Mouse (Mus musculus) liver, postnatal 0 days (tissue): ENCODE results near the gene Hc.

Experiments
- CTCF ChIP-seq: sonication (generic); IDR thresholded peaks from 2 replicates; pipeline ENCODE4 v1.5.1; 2016; ENCODE audit warnings: antibody characterized with exemption, low read depth
- EP300 ChIP-seq: IDR thresholded peaks from 2 replicates; pipeline ENCODE4 v1.6.1; 2016; ENCODE audit warnings: antibody characterized with exemption, low read depth, mild to moderate bottlenecking

DNA sequence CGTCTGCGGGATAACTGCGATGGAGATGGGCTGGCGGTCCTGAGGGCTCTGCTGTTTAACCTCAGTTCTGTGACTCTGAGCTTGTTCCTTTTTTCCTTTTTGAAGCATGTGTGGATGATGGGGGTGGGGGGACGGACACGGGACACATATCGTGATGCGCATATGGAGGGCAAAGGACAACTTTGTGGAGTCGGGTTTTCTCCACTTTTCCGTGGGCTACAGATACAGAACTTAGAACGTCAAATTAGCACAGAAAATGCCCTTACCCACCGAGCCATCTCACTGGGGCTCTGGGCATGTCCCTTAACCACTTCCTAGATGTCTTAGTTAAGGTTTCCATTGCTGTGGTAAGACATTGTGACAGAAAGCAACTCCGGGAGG, 48.7 kb upstream of the Hc start:
- no peak for TF ChIP-seq CTCF
- no peak for TF ChIP-seq EP300
